Mouse (Mus musculus) forebrain, embryonic 16.5 days (tissue): ENCODE measurements around the gene Snapc1. TPM values are rescaled to one million over a fixed set of nuclear protein-coding genes. Genes with fewer than 3 reads are reported as not detected.

ENCODE experiments used
- ATAC-seq: fragments of 200-750 bp; cut with Nextera tagmentation; 2 replicates; pipeline ENCODE4 v1.8.0; 2017; ENCODE audit warnings: mild to moderate bottlenecking, moderate library complexity
- H3K27ac ChIP-seq: fragments of 300-500 bp; sonication (generic); 2 replicates; pipeline ENCODE4 v1.5.1; 2014; ENCODE audit warnings: low read length, control low read depth
- H3K27me3 ChIP-seq: fragments of 300-500 bp; sonication (generic); replicated peaks from 2 replicates; pipeline ENCODE4 v1.6.1; 2014; ENCODE audit warnings: low read length; ENCODE audit not compliant: control insufficient read depth, insufficient read depth
- H3K36me3 ChIP-seq: fragments of 300-500 bp; sonication (generic); 2 replicates; pipeline ENCODE4 v1.6.1; 2014; ENCODE audit not compliant: control insufficient read depth, insufficient read depth
- H3K4me1 ChIP-seq: fragments of 300-500 bp; sonication (generic); replicated peaks from 2 replicates; pipeline ENCODE4 v1.6.1; 2014; ENCODE audit warnings: low read length; ENCODE audit not compliant: control insufficient read depth, insufficient read depth
- H3K4me2 ChIP-seq: fragments of 300-500 bp; sonication (generic); 2 replicates; pipeline ENCODE4 v1.6.1; 2014; ENCODE audit warnings: mild to moderate bottlenecking, low read length, control low read depth
- H3K4me3 ChIP-seq: fragments of 300-500 bp; sonication (generic); replicated peaks from 2 replicates; pipeline ENCODE4 v1.5.1; 2014; ENCODE audit warnings: mild to moderate bottlenecking, low read length, control low read depth
- H3K9ac ChIP-seq: fragments of 300-500 bp; sonication (generic); replicated peaks from 2 replicates; pipeline ENCODE4 v1.6.1; 2014; ENCODE audit warnings: low read depth, low read length, control low read depth
- H3K9me3 ChIP-seq: fragments of 300-500 bp; sonication (generic); 2 replicates; pipeline ENCODE4 v1.6.1; 2016; ENCODE audit warnings: low read length; ENCODE audit not compliant: control insufficient read depth
- WGBS: fragments of 180-500 bp; shearing (Covaris S2); extraction: QIAGEN DNeasy Blood & Tissue Kit; methylation state at CpG from one replicate; pipeline ENCODE4 v1.1.7; 2014; 5-methylcytosine and 5-hydroxymethylcytosine counted together
- polyA plus RNA-seq: library from polyadenylated mRNA; unstranded; fragments of >200 nt; fragmentation: Nextera tagmentation; extraction: Ambion mirVana; gene quantifications from 2 replicates; pipeline ENCODE4 v1.2.1, GENCODE M21; 2015

Snapc1 gene
- polyA plus RNA-seq, 1 experiment from 2014 or later = 42.4 TPM

GRCm38 (mm10) chr12:74013739-74014138 is 49.5 kb downstream of the Snapc1 start:
- WGBS = 1% methylated on average over 6 of the region's 6 CpGs

GRCm38 (mm10) chr12:74014739-74015270 is 50.5 kb downstream of the Snapc1 start:
- Histone ChIP-seq H3K4me2 (no peak overlapping the region), H3K4me3 (no peak overlapping the region), H3K9me3 (no peaks in the 10 kb centered on the region), H3K9ac (no peak overlapping the region), H3K27me3 (no peaks in the 10 kb centered on the region), H3K36me3 (no peaks in the 10 kb centered on the region), H3K27ac (no peak overlapping the region), H3K4me1 (no peaks in the 10 kb centered on the region)
- ATAC-seq = no peak
- 63% methylated on average over 7 of the region's 7 CpGs for WGBS

More at GRCm38 (mm10) chr12:74013739-74014138, 49.5 kb downstream of the Snapc1 start:
- Histone ChIP-seq H3K36me3 (no peaks in the 10 kb centered on the region), H3K27ac (no peak overlapping the region), H3K9ac (no peak overlapping the region), H3K4me1 (no peaks in the 10 kb centered on the region), H3K4me2 (no peak overlapping the region), H3K27me3 (no peaks in the 10 kb centered on the region), H3K4me3 (no peak overlapping the region), H3K9me3 (no peaks in the 10 kb centered on the region)
- ATAC-seq = peak; percentile 82

- Histone ChIP-seq H3K36me3 (no peaks in the 10 kb centered on the region), H3K9me3 (no peaks in the 10 kb centered on the region), H3K27ac (no peak overlapping the region), H3K4me2 (no peak overlapping the region), H3K4me1 (no peaks in the 10 kb centered on the region), H3K9ac (no peak overlapping the region), H3K4me3 (no peak overlapping the region), H3K27me3 (no peaks in the 10 kb centered on the region)
- 85% methylated on average over 5 of the region's 5 CpGs for WGBS
- ATAC-seq = no peak
Observed at GRCm38 (mm10) chr12:74015491-74015890, 51.2 kb downstream of the Snapc1 start.

- no peak overlapping the region for H3K27ac ChIP-seq
- 28% methylated on average over 5 of the region's 5 CpGs for WGBS
- ATAC-seq = peak; percentile 70
- H3K9ac ChIP-seq = no peak overlapping the region
- H3K27me3 ChIP-seq = no peaks in the 10 kb centered on the region
- no peaks in the 10 kb centered on the region for H3K36me3 ChIP-seq
- H3K4me3 ChIP-seq = no peak overlapping the region
- H3K4me1 ChIP-seq = no peaks in the 10 kb centered on the region; the same call in 1 of the 2 replicates
- no peaks in the 10 kb centered on the region for H3K9me3 ChIP-seq
- no peak overlapping the region for H3K4me2 ChIP-seq
Observed at GRCm38 (mm10) chr12:74023260-74023659, 59.0 kb downstream of the Snapc1 start.

- no peaks in the 10 kb centered on the region for H3K27me3 ChIP-seq
- H3K9me3 ChIP-seq = no peaks in the 10 kb centered on the region
- H3K36me3 ChIP-seq = no peaks in the 10 kb centered on the region
- no peak overlapping the region for H3K9ac ChIP-seq
- H3K4me1 ChIP-seq = no peaks in the 10 kb centered on the region; the same call in 1 of the 2 replicates
- H3K4me3 ChIP-seq = no peak overlapping the region
- WGBS = 86% methylated on average over 2 of the region's 2 CpGs
- ATAC-seq = no peak
- H3K4me2 ChIP-seq = no peak overlapping the region
- H3K27ac ChIP-seq = no peak overlapping the region
Observed at GRCm38 (mm10) chr12:74024912-74025311, 60.6 kb downstream of the Snapc1 start.

Other genes starting within 250 kb of the Snapc1 start
- gene Hif1a, start 63.1 kb upstream of the Snapc1 start, polyA plus RNA-seq = 74.5 and 89.2 TPM in 2 replicates
- gene Gm49321, start 26.8 kb upstream of the Snapc1 start, polyA plus RNA-seq = 24.9 and 25.9 TPM in 2 replicates
- gene Syt16, start 33.2 kb downstream of the Snapc1 start, polyA plus RNA-seq = 80.6 and 81.0 TPM in 2 replicates